Mouse (Mus musculus): ENCODE results near the gene Gm21818.
"Not testable (repeated sequence)": the region's sequence is repeated elsewhere in the genome, so short reads cannot be mapped to it uniquely, and the experiment has no call there.

The Gm21818 gene

DNA sequence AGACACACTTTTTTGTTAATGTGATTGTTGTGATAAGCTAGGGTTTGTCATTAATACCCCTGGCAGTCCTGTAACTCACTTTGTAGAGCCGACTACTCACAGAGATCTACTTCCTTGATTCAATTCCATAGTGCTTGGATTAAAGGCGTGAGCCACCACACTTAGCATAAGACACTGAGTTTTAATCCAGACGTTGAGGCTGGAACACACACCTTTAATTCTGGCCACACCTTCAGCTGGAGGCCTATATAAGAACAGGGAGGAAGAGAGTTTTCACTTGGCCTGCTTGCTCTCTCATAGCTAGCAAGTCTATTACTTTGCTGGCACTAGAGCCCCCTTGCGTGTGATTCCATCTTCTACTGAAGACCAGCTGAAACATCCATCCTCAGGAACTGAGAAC is at the start of gene Gm21818:
Gene Gm21818 (plus strand): TSS at position 301 of the 400 bp plus-strand sequence.
- in situ Hi-C loops (cut with MseI, MboI) = not testable (repeated sequence)

DNA sequence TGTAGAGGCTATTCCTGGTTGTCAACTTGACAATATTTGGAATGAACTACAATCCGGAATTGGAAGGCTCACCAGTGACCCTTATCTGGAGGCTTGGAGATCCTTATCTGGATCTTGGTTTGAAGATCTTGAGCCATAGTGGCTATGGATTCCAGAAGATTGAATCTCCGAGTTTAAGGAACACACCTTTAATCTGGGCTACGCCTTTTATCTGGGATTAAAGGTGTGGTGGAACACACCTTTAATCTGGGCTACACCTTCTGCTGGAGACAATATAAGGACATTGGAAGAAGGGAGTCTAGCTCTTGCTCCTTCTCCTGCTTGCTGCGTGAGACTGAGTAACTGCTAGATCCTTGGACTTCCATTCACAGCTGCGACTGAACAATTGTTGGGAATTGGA is 32.3 kb upstream of the Gm21818 start, which contains the start of gene Gm20767:
Gene Gm20767 (plus strand): TSS at position 301 of the 400 bp plus-strand sequence.
- in situ Hi-C loops (cut with MseI, MboI) = not testable (repeated sequence)

DNA sequence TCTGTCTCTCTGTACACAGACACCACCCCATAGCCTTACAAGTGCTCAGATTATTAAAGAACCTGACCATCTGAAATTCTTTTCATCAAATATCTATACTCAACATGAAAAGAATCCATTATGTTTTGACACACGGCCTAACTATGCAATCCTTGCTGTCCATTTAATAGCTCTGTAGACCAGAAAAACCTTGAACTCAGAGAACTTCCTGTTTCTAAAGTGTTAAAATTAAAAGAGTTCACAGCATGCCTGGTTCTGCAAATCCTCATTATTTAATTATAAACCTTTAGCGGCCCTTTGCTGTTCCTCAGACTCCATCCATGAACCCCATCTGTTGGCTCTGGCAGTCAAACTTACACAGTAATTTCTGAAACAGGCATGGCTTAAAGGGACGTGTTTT is 29.9 kb upstream of the Gm21818 start:
- in situ Hi-C loops (cut with MseI, MboI) = not testable (repeated sequence)

DNA sequence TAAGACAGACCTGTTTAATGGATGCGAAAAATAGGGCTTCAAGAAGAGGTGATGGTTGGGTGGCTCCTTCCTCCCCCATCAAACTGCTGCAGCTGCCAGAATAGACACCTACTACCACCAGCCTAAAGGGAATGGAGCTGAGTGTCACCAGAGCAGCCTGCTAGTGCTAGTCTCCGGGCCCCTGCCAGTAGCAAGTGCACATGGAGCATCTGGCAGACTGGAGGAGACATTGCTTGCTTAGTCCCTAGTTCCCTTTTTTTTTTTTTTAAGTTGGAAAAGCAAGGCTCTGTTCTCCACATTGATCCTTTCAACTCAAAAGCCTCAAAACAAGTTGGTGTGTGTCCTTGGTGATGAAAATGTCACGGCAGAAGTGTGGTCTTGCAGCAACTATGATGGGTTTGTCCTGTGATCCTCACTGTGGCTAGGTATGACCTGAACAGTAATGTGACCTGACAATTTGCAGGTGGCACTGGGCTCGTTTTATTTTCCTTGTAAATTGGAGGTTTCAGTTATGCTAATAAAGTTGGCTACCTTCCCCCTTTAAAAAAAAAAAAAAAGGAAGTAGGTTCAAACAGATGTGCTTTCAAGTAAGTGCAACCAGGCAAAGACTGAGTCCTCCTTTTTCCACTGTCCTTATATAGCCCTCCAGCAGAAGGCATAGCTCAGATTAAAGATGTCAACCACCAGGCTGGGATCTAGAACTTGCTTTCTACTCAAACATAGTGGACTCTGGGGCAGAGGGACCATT is 22.4 kb upstream of the Gm21818 start:
- in situ Hi-C loops (cut with MseI, MboI) = not testable (repeated sequence)

DNA sequence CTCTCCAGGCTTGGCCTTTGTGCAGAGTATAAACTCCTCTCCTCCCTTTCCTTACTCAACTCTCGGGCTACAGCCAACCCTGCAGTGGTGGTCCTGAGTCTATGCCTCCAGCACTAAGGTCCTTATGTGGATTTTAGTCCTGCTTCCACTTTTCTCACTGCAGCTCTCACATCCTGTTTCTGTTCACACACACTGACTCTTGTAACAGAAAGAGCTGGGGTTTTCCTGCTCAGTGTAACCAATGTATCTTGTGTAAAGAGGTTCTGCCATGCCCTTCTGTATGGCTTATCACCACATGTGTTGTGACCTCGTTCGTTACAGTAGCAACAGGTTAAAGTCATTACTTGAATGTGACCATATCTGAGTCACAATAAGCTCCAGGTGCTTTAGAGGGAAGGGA is 21.6 kb upstream of the Gm21818 start:
- in situ Hi-C loops (cut with MseI, MboI) = not testable (repeated sequence)

DNA sequence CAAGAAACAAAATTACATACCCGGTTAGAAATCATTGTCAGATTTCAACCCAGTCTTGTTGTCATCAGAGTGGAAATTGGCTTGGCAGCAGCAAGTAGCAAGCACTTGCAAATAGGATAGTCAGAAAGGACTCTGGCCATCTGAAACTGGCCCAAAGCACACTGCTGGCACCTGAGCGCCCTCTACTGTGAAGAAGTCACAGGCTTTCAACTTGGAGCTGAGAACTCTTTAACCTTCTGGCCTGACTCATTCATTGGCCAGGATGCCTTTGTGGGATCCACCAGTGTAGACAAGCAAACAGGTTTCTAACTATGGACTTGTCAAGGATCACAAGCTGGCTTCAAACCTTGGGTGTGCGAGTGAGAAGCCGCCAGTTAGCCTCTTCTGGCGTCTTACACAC is 3.9 kb upstream of the Gm21818 start:
- in situ Hi-C loops (cut with MseI, MboI) = not testable (repeated sequence)

DNA sequence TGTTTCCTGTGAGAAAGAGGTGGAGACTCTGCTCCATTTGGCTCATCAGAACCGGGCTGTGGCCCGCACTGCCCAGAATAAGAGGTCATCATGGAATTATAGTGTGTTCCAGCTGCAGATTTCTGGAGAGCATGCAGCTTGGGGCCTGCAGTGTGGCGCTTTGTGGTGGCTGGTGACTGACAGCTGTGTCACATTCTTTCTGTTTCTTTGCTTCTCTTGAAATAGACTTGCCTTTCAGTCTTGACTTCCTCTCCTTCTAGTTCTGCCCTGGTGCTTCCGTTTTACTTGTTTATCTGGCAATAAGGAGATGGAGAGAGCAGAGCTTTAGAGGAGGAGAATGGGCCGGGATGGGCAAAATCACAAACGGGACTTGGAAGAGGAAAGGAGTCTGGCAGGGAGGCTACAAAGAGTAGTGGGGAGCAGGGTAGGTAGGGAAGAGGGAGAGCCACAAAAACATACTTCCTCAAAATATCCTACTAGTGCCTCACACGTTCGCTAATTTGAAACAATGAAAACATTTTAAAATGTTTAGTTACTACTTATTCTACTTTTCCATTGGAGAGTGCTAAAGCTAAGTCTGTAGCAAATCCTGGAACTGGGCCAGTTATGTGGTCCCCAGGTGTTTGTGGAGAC is 24.1 kb downstream of the Gm21818 start:
- in situ Hi-C loops (cut with MseI, MboI) = not testable (repeated sequence)

DNA sequence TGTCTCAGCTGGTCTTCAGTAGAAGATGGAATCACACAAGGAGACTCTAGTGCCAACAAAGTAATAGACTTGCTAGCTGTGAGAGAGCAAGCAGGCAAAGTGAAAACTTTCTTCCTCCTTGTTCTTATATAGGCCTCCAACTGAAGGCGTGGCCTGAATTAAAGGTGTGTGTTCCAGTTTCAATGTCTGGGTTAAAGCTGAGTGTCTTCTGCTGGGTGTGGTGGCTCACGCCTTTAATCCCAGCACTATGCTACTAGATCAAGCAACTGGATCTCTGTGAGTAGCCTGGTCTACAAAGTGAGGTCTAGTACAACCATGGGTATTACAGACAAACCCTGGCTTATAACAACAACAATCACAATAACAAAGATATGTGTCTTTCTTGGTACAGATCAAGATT is 43.6 kb downstream of the Gm21818 start, which contains the start of gene Gm21762:
Gene Gm21762 (minus strand): TSS at position 101 of the 400 bp plus-strand sequence.
- in situ Hi-C loops (cut with MseI, MboI) = not testable (repeated sequence)

DNA sequence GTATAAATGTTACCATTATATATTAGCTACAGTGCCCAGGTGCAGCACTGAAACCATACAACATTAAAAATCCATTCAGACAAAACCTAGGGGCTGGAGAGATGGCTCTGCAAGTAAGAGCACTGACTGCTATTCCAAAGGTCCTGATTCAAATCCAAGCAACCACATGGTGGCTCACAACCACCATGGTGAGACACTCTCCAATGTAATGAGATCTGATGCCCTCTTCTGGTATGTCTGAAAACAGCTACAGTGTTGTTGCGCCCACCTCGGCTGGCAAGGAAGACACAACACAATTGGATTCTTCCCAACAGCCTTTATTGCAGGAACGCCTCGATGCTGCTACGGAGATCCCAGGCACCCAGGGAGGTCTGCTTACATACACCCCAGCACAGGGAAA is 48.7 kb downstream of the Gm21818 start:
- in situ Hi-C loops (cut with MseI, MboI) = not testable (repeated sequence)

DNA sequence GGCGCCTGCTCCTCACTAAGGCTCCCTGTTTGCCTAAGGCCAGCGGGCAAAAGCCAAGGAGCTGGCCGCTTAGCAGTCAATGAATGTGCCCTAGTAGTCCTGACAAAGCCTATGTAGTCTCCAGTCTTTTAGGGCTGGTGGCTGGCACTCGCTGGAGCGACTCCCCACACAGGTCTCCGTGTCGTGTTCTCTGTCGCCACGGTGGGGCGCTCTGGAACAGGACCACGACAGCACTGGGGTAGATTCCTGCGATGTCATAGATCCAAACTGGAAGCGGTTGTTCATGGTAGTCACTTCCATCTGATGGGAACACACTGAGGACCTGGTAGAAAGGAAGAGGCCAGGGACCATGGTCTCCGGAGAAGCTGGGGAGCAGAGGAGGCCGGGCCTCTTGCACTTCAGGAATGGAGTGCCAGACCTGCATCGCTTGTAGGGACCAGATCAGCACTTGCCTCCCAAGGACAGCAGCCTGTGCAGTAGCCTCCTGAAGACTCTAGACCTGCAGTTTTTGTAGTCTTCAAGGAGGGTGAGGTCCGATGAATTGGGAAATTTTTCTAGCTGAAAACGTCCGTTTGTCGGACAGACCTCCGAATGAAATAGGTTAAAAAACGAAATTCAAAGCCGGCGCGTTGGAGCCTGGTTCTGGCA is 50.9 kb downstream of the Gm21818 start:
- in situ Hi-C loops (cut with MseI, MboI) = not testable (repeated sequence)
